Mouse (Mus musculus) CH12.LX (cell line): ENCODE results near the gene Tspan33.

Experiments
- CTCF ChIP-seq, 2 experiments: IDR thresholded peaks in 1 of 2; conservative IDR thresholded peaks in 1 of 2; 2 replicates each; pipeline ENCODE4 v1.5.1; 2011 to 2012; ENCODE audit warnings: low read depth in 2 of 2, low read length in 2 of 2, improper control_type of control experiment in 1 of 2, inconsistent platforms in 1 of 2, mild to moderate bottlenecking in 1 of 2, moderate library complexity in 1 of 2
- E2F4 ChIP-seq: IDR thresholded peaks from 2 replicates; pipeline ENCODE4 v1.6.1; 2011; ENCODE audit warnings: low read depth, low read length, improper control_type of control experiment; ENCODE audit not compliant: insufficient replicate concordance
- EP300 ChIP-seq: IDR thresholded peaks from 2 replicates; pipeline ENCODE4 v1.6.1; 2011; ENCODE audit warnings: low read length, improper control_type of control experiment
- MYC ChIP-seq: IDR thresholded peaks from 2 replicates; pipeline ENCODE4 v1.6.1; 2011; ENCODE audit warnings: low read depth, mild to moderate bottlenecking, improper control_type of control experiment, low read length
- NRF1 ChIP-seq: IDR thresholded peaks from 2 replicates; pipeline ENCODE4 v1.6.1; 2014; ENCODE audit warnings: low read depth, mild to moderate bottlenecking, inconsistent platforms, low read length, improper control_type of control experiment, moderate library complexity
- POLR2A ChIP-seq: IDR thresholded peaks from 2 replicates; pipeline ENCODE4 v1.6.1; 2011; ENCODE audit warnings: low read depth, mild to moderate bottlenecking, improper control_type of control experiment, low read length
- SIN3A ChIP-seq: IDR thresholded peaks from 2 replicates; pipeline ENCODE4 v1.6.1; 2012; ENCODE audit warnings: low read length, improper control_type of control experiment, inconsistent platforms
- USF1 ChIP-seq: IDR thresholded peaks from 2 replicates; pipeline ENCODE4 v1.6.1; 2014; ENCODE audit warnings: low read depth, mild to moderate bottlenecking, inconsistent platforms, low read length, improper control_type of control experiment

- no peak for TF ChIP-seq CTCF (conservative IDR thresholded peaks at IDR 0.05 in 1 of 2, IDR thresholded peaks at IDR 0.05 in 1 of 2; ENCODE audit: low read depth in 2 of 2, low read length in 2 of 2)
- no peak for TF ChIP-seq NRF1
- no peak for TF ChIP-seq EP300
- TF ChIP-seq E2F4 = no peak
- no peak for TF ChIP-seq USF1
- no peak for TF ChIP-seq SIN3A
- no peak for TF ChIP-seq MYC
- no peak for TF ChIP-seq POLR2A
These were observed 24.0 kb downstream of the Tspan33 start for GRCm38 (mm10) chr6:29717952-29718521.
